ENCODE assay signal across 17 mouse cellular contexts in genomic region chr10:99384366-99384765, GRCm38 (mm10).
DNase-seq lines count a peak whose midpoint lies in the region; ATAC-seq and TF ChIP-seq lines count a peak whose summit lies in the region.
"Had no signal": no experiment of that assay in that cellular context is flagged by ENCODE, and none has a peak within 500 bp of the region (broad histone marks: within the 10 kb centered on the region; RNA-seq: fewer than 3 reads in every experiment).

No protein-coding gene starts in this region.

- ATAC-seq in liver, embryonic 11.5 days (replicated peaks; ENCODE audit: low FRiP score), result no peak
- no peak for ATAC-seq in inflammation-experienced regulatory T-cells, adult 6 months
- ATAC-seq: activated CD4-positive, CD25-positive, alpha-beta regulatory T cell, adult 4 months; forebrain, embryonic 13.5 days; forebrain, embryonic 15.5 days; forebrain, postnatal 0 days; Patski had no signal

- H3K27me3 ChIP-seq in liver, adult 2 months (ENCODE audit: control insufficient read depth, insufficient read depth, low read length), result no peaks in the 10 kb centered on the region
- no peaks in the 10 kb centered on the region for H3K27me3 ChIP-seq in liver, embryonic 11.5 days (replicated peaks; ENCODE audit: control insufficient read depth, insufficient read depth, low read length)
- H3K27me3 ChIP-seq: embryonic facial prominence, embryonic 12.5 days; forebrain, embryonic 13.5 days; forebrain, embryonic 15.5 days; Patski had no signal

- H3K4me1 ChIP-seq in liver, adult 2 months (ENCODE audit: control insufficient read depth, insufficient read depth, low read length), result peaks cover 20% of the 10 kb centered on the region
- no peaks in the 10 kb centered on the region for H3K4me1 ChIP-seq in liver, embryonic 11.5 days (replicated peaks; ENCODE audit: control insufficient read depth, insufficient read depth, low read length)
- H3K4me1 ChIP-seq: forebrain, embryonic 13.5 days; forebrain, embryonic 15.5 days had no signal

- no peak for DNase-seq in liver, adult 2 months (ENCODE audit: extremely low read depth, low read depth, low spot score)
- no peak for DNase-seq in liver, embryonic 11.5 days (ENCODE audit: low spot score)
- DNase-seq in brain, adult 2 months (ENCODE audit: low read depth, low spot score), result peak; percentile 73
- no peak for DNase-seq in cerebellum, adult 8-10 months
- DNase-seq: cerebellum, adult 11 months; cerebellum, adult 18-20 months; cerebellum, adult 9-10 months; cerebellum, postnatal 10 days; cerebellum, postnatal 25 days; forebrain, postnatal 0 days had no signal

- no peaks in the 10 kb centered on the region for H3K79me2 ChIP-seq in liver, adult 2 months (ENCODE audit: control insufficient read depth, insufficient read depth, low read length)

- H3K36me3 ChIP-seq in liver, adult 2 months (ENCODE audit: control insufficient read depth, insufficient read depth, low read length), result no peaks in the 10 kb centered on the region
- no peaks in the 10 kb centered on the region for H3K36me3 ChIP-seq in liver, embryonic 11.5 days (ENCODE audit: control insufficient read depth, insufficient read depth, low read length)
- H3K36me3 ChIP-seq: embryonic facial prominence, embryonic 10.5 days; embryonic facial prominence, embryonic 12.5 days; forebrain, embryonic 15.5 days had no signal

- WGBS in liver, adult 2 months, result 40% methylated on average over 6 of the region's 6 CpGs
- WGBS in liver, embryonic 11.5 days, result 77% methylated on average over 6 of the region's 6 CpGs

- 0 out of 2 replicates have a peak overlapping the region, but pooled peaks have one; percentile 29 for H3K9ac ChIP-seq in liver, adult 2 months (ENCODE audit: low read depth, low read length)
- no peak overlapping the region for H3K9ac ChIP-seq in liver, embryonic 11.5 days (ENCODE audit: low read depth, low read length)
- H3K9ac ChIP-seq: embryonic facial prominence, embryonic 12.5 days; forebrain, embryonic 13.5 days; forebrain, embryonic 15.5 days; forebrain, postnatal 0 days had no signal

- no peak for TF ChIP-seq CTCF in liver, adult 2 months (IDR thresholded peaks at IDR 0.05; ENCODE audit: low read depth, low read length)

- H3K9me3 ChIP-seq in liver, embryonic 11.5 days (ENCODE audit: control insufficient read depth, low read length), result no peaks in the 10 kb centered on the region
- H3K9me3 ChIP-seq: embryonic facial prominence, embryonic 10.5 days; embryonic facial prominence, embryonic 12.5 days; forebrain, embryonic 13.5 days; forebrain, embryonic 15.5 days had no signal

- H3K4me3 ChIP-seq in liver, adult 2 months (ENCODE audit: insufficient read depth, low read depth, low read length), result no peak overlapping the region
- H3K4me3 ChIP-seq in liver, embryonic 11.5 days (ENCODE audit: low read depth, low read length), result no peak overlapping the region
- H3K4me3 ChIP-seq: embryonic facial prominence, embryonic 10.5 days; embryonic facial prominence, embryonic 12.5 days; forebrain, embryonic 13.5 days; forebrain, embryonic 15.5 days had no signal

- H3K27ac ChIP-seq in liver, adult 2 months (replicated peaks; ENCODE audit: insufficient read depth, low read depth, low read length), result peak overlapping the region; percentile 60; the same call in 1 of the 2 replicates
- no peak overlapping the region for H3K27ac ChIP-seq in liver, embryonic 11.5 days (ENCODE audit: low read depth, low read length)
- H3K27ac ChIP-seq: embryonic facial prominence, embryonic 10.5 days; embryonic facial prominence, embryonic 12.5 days; forebrain, embryonic 13.5 days; forebrain, embryonic 15.5 days had no signal

- TF ChIP-seq POLR2A in liver, adult 2 months (IDR thresholded peaks at IDR 0.05; ENCODE audit: extremely low read depth, insufficient read depth, low read length), result no peak

- no peak overlapping the region for H3K4me2 ChIP-seq in liver, embryonic 11.5 days
- H3K4me2 ChIP-seq: embryonic facial prominence, embryonic 12.5 days; forebrain, embryonic 13.5 days; forebrain, embryonic 15.5 days had no signal
